Mouse (Mus musculus): ENCODE measurements around the gene Ina. TPM values are rescaled to one million over a fixed set of nuclear protein-coding genes. Genes with fewer than 3 reads are reported as not detected.
A peak's percentile ranks its signal among the peaks of the same experiment; 100 is the strongest.
"Not testable (repeated sequence)": the region's sequence is repeated elsewhere in the genome, so short reads cannot be mapped to it uniquely, and the experiment has no call there.

Ina gene
- total RNA-seq (2021): 100 to 1,000 TPM; 208 to 211 TPM

DNA sequence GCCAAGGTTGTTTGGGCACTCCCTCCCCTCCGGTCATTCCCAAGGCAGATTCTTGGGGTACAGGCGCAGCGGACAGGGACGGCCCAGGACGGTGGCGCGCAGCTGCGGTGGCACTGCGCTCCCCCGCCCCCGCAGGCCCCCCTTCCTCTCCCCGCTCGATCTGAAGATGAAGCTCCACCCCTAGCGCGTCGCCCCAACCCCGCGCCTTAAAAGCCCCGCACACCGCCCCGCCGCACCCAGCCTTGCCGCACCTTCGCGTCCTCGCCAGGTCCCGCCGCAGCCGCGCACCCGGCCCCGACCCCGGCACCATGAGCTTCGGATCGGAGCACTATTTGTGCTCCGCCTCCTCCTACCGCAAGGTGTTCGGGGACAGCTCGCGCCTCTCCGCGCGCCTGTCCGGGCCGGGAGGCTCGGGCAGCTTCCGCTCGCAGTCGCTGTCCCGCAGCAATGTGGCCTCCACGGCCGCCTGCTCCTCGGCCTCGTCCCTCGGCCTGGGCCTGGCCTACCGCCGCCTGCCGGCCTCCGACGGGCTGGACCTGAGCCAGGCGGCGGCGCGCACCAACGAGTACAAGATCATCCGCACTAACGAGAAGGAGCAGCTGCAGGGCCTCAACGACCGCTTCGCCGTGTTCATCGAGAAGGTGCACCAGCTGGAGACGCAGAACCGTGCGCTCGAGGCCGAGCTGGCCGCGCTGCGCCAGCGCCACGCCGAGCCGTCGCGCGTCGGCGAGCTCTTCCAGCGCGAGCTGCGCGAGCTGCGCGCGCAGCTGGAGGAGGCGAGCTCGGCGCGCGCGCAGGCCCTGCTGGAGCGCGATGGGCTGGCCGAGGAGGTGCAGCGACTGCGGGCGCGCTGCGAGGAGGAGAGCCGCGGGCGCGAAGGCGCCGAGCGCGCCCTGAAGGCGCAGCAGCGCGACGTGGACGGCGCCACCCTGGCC is at the start of gene Ina, which contains the start of gene Nt5c2:
TSS of gene Ina (plus strand) at position 252 of the 935 bp plus-strand sequence.
TSS of gene Nt5c2 (minus strand) at position 707 of the 935 bp plus-strand sequence.
- DNase-seq (ENCODE audit: low spot score in 2 of 2): peak; percentile 75 to 84
- intact Hi-C loops (cut with DNase I): loop anchor here (1.0 kb wide), 1 partner anchor 36 kb away; the partner anchor contains the start of gene Pcgf6

DNA sequence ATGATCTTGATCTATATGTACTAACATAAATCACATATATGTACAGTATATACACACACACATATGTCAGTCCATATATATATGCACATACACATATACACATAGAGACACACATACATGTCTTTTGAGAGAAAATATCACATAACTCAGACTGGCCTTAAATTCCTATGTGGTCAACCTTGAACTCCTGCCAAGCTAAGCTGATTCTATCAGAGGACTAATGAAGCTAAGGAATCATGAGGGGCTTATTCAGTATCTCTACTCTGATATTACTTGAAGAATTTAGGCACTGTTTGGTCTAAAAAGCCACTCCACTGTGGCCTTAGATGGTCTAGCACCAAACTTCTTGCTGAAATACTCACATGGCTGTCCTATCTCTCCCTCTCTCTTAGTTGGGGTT is 49.0 kb upstream of the Ina start:
- intact Hi-C loops (cut with DNase I): no loop called here
- no peak for DNase-seq (ENCODE audit: low spot score in 2 of 2)

DNA sequence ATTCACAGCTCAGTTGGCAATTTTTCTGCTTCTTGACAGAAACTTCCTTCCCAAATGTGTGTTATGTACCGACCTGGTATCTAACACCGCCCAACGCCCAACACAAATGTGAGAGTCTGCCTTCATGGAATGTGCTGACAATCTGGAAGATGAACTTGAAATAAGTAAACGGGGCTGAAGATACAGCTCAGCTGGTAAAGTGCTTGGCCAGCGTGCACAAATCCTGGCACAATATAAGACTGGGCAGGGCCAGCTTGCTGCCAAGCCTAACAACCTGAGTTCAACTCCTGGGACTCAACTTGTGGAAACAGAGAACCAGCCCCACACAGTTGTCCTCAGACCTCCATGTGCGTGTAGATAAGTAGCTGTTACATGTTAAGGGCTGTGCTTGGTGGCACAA is 48.2 kb upstream of the Ina start:
- no peak for DNase-seq (ENCODE audit: low spot score in 2 of 2)
- intact Hi-C loops (cut with DNase I): no loop called here

DNA sequence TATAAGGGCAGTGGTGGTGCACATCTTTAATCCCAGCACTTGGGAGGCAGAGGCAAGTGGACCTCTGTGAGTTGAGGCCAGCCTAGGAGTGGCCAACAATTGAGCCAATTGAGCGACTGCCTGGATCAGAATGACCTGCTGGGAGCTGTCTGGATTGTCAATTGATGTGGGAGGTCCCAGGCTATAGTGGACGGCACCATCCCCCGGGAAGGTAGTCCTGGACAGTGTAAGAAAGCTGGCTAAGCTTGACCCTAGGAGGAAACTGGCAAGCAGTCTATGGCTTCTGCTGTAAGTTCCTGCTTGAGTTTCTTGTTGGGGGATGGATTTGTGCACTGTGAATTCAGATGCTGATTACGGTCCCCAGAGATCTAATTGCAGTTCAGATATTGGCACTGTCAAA is 46.6 kb upstream of the Ina start:
- no peak for DNase-seq (ENCODE audit: low spot score in 2 of 2)
- intact Hi-C loops (cut with DNase I): no loop called here

DNA sequence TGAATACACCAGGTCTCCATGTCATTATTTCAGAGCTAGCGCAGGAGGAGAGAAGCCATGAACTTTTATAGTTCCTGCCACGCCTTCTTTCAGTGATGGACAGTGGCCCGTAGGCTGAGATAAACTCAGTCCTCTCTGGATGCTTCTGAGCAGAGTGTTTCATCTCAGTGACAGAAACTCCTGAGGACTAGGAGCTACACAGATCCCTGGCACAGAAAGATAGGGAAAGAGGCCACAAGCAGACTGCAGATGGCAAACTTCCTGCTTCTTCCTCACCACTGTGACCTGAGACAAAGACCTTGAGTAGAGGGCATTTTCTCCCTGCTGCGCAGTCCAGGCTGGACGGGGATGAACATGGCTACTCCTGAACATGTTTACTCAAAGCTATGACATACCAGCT is 45.7 kb upstream of the Ina start:
- intact Hi-C loops (cut with DNase I): no loop called here
- DNase-seq (ENCODE audit: low spot score in 2 of 2): no peak

DNA sequence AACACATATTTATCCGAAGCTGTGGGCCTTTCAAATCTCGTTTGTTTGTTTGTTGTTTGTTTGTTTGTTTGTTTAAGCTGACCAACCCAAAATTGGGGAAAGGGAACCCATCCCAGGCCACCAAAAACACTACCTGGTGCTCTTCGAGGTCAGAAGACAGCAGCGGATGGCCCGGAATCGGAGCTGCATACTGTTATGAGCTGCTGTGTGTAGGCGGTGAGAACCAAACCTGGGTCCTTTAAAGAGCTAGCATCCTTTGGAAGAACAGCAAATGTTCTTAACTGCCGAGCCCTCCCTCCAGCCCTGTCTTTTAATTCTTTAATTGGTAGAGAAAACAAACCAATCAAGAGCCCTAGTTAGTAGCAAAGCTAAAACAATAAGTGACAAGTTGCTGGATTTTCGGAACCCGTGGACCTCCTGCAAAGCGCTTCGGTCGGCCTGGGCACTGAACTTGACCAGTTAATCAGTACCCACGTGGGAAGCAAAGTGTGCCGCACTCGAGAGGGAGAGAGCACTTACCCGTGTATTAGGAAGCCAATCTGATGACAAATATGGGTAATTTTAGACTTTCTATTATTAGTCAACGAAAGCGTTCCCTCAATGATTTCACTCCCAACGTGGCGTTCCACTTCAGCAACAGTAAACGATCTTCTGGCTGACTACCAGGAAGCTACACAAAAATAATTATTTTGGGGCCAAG is 45.1 kb upstream of the Ina start:
- intact Hi-C loops (cut with DNase I): no loop called here
- DNase-seq (ENCODE audit: low spot score in 2 of 2): peak in 1 of 2 experiments; percentile 16

DNA sequence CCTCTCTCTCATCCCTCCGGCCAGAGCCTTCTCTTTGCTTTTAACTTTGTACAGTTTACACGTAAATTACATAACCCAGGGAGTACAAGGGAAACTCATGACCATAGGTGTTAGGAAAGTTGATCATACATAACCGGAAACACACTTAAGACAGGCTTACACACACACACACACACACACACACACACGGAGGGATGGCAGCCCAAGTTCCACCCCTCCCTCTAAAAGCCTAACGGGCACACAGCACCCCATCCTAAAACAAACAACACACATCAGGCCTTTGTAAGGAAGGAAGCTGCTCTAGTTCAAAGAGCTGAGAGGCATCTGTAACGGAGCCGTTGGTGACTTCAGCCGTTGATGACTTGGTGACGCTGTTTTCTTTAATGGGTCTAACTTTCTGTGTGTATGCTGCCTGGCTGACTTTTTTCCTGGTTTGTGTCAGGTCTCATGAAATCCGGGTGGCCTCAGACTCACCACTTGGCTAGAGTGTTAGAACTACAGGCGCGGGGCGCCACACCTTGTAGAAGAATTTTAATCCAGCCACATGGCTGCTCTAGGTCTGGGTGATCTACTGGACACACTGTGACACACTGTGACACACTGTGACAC is 44.3 kb upstream of the Ina start:
- no peak for DNase-seq (ENCODE audit: low spot score in 2 of 2)
- intact Hi-C loops (cut with DNase I): no loop called here

DNA sequence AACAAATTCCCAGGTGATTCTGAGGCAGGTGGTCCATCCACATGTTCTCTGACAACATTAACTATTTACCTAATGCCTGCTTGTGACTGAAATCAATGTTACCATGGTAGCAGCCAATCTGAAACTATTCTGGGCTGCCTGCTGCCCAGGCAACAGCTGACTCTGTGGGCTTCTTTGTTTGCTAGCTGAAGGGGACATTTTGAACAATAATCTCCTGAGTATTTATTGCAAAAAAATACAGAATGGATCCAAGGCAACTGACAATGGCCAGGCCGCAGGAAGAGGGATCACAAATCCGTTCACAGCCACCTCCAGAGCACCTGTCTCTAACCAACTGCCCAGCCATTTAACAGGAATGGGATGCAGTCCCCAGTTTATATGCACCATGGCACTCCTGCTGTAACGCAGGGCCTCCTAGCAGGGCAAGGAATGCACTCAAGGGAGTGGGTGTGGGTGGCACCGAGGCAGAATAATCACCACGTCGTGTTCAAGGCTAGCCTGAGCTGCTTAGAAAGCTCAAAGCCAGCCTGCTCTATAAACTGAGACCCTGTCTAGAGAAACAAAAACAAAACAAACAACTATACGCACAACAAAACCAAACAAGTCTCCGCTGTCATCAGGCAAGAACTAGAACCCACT is 43.3 kb upstream of the Ina start:
- DNase-seq (ENCODE audit: low spot score in 2 of 2): peak in 1 of 2 experiments; percentile 26
- intact Hi-C loops (cut with DNase I): no loop called here

DNA sequence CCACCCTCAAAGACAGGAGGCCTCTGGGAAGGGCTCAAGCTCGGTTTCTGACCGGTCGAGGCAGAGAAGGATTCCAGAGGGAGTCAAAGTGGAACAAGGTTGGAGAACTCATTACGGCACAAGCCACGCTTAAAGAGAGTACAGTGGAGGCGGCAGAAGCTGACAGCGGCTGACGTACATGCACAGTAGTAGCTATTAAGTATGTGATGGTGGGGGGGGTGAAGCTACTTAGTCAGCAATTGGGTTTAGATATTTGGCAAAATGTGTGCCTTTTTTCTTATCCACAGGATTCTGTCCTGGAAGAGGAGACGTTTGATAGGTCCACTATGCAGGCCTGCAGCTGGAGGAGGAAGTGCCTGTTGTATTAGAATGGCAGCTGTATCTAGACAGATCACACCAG is 42.8 kb upstream of the Ina start:
- intact Hi-C loops (cut with DNase I): no loop called here

DNA sequence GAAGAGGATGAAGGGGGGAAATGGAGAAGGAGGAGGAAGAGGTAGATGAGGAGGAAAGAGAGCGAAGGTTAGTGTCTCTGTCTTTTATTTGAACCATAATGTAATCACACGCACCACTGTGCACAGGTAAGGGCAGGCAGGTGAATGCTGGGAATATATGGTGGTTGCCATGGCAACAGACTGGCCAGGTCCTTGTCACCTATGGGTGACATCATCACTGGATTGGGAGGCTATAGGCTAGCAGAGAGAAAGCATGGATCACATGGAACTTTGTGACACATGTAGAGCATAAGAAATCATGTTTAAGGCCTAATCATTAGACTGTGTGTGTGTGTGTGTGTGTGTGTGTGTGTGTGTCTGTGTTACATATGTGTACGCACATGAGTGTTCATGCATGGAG is 42.3 kb upstream of the Ina start:
- intact Hi-C loops (cut with DNase I): no loop called here

More for the DNA sequence above, 42.8 kb upstream of the Ina start:
- no peak for DNase-seq (ENCODE audit: low spot score in 2 of 2)

DNA sequence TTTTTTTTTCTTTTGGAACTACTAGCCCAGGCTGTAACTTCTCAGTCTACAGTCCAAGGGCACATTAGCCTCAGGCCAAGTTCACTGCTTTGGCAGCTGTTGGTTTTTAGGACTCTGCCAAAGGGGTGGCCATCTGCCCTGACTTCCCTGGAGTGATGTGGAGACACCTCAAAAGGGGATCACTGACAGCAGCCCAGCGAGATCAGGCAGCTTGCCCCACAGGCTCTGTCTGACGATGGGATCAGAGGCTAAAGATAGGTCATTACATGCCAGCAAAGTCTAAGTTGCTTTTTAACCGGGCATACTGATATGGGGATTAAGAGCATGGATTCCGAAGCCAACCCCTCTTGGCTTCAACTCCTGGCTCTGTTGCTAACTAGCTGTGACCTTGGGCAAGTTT is 38.9 kb upstream of the Ina start:
- intact Hi-C loops (cut with DNase I): no loop called here
- no peak for DNase-seq (ENCODE audit: low spot score in 2 of 2)

More for the DNA sequence above, 42.3 kb upstream of the Ina start:
- no peak for DNase-seq (ENCODE audit: low spot score in 2 of 2)

DNA sequence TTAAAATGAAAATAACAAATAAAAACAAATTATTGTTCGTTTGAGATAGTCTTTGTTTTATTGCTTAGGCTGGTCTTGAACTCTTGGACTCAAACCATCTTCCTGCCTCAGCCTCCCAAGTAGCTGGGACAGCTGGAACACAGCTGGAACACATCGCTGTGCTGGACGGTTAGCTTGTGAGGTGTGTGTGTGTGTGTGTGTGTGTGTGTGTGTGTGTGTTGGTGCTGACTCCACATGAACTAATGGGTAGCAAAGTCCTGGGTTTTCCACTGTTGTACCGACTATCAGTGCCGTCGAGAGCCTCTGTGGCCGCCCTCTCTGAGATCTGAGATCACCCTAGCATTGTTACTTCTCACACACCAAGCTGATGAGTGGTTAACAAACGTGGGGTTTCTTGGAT is 38.5 kb upstream of the Ina start:
- DNase-seq (ENCODE audit: low spot score in 2 of 2): no peak
- intact Hi-C loops (cut with DNase I): no loop called here

DNA sequence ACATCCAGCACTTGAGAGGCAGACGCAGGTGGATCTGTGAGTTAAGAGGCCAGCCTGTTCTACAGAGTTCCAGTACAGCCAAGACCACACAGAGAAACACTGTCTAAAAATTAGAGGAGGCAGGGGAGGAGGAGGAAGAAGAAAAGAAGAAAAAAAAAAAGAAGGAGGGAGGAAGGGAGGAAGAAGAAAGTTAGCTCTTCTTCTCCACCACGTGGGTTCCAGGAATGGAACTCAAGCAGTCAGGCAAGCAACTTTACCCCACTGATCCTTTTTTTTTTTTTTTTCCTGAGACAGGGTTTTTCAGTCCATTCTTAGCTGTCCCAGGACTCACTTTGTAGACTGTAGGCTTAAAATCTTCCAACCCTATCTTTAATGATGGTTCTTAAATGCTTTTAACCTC is 37.8 kb upstream of the Ina start:
- no peak for DNase-seq (ENCODE audit: low spot score in 2 of 2)
- intact Hi-C loops (cut with DNase I): no loop called here

DNA sequence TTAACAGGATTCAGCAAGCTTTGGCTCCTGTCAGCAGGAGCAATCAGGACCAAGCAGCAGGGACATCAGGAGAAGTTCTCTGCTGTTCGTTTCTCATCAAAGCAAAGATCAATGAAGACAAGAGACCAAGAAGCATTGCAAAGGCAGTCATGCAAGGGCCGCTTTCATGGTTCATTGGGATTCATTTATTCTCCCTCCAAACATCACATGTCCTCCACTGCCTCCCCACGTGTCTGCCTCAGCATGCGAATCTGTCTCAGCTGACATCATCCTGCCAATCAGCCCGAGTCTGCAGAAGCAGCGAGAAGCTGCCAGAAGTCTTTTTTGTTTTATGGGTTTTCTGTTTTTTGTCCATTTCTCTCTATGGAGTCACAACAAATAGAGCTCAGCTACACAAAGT is 37.0 kb upstream of the Ina start:
- intact Hi-C loops (cut with DNase I): no loop called here
- DNase-seq (ENCODE audit: low spot score in 2 of 2): no peak

DNA sequence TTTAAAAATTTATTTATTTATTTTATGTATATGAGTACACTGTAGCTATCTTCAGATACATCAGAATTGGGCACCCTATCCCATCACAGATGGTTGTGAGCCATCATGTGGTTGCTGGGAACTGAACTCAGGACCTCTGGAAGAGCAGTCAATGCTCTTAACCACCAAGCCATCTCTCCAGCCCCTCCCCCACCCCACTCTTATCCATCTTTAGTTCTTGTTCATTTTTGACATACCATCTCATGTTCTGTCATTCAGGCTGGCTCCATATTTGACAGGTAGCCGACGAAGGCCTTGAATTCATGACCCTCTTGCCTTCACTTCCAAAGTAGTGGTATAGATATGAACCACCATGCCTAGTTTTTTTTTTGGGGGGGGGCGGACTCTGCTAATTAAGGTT is 36.4 kb upstream of the Ina start:
- intact Hi-C loops (cut with DNase I): not testable (repeated sequence)

DNA sequence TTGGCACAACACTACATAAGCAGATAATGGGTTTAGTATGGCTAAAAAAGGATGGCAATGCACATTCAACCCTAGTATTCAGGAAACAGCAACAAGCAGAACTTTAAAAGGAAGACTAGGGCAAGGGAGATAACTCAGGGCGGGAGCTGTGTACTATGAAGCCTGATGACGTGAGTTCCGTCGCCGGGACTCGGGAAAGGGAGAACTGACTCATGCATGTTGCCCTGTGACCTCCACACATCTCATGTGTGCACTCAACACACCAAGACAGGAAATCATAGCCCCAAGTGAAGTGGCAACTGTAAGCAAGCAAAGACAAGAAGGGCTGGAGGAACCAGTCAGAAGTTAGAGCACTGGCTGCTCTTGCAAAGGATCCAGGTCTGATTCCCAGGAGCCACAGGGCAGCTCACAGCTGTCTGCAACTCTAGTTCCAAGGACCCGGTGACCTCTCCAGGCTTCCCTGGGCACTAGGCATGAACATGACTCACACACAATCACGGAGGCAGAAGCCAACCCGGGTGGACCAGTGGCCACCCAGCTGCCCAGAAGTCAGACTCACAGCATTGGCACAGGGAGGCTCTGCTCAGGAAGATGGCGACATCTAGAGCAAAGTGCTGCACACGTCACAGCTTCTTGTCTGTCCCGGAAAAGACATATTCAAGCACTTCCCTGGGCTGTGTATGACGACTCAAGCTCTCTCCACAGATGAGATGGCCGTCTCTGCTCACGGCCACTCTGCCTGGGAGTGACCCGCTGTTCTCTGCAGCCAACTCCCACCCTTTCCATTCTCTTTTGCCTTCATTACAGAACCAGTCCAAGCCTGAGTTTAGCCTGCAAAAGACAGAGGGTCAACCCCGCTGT is 35.3 kb upstream of the Ina start:
- DNase-seq (ENCODE audit: low spot score in 2 of 2): no peak
- intact Hi-C loops (cut with DNase I): no loop called here

More for the DNA sequence above, 36.4 kb upstream of the Ina start:
- not testable (repeated sequence) for DNase-seq (ENCODE audit: low spot score in 2 of 2)

DNA sequence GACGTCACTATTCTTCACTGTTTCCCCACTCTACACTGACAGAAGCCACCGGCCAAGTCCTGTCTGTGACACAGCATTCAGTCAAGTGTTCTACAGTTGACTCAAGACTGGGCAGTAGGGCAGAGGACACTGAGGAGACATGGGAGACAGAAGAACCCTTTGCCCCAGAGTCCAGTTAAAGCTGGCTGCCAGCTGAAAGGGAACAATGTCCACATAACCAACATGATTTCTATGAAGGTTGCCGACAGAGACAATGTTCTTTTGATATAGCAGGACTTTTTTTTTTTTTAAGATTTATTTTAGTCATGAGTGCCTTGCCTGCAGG is 34.8 kb upstream of the Ina start:
- intact Hi-C loops (cut with DNase I): no loop called here
- no peak for DNase-seq (ENCODE audit: low spot score in 2 of 2)

DNA sequence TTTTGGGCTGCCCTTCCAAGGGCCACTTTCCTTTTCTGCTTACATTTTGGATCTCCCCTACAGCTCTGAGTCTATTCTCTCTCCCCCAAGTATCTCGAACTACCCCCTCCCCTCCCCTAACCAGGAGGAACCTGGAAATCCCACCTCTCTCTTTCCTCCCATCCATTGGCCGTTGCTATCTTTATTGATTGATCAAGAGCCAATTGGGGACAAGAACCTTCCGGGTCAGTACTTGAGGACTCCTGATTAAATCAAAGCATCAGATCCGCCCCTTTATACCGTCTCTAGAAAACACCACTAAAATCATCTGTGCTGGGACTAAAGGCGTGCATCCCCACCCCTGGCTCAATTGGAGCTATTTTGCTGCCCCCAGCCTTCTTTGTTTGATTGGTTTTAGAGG is 33.0 kb upstream of the Ina start:
- intact Hi-C loops (cut with DNase I): no loop called here
- DNase-seq (ENCODE audit: low spot score in 2 of 2): no peak

DNA sequence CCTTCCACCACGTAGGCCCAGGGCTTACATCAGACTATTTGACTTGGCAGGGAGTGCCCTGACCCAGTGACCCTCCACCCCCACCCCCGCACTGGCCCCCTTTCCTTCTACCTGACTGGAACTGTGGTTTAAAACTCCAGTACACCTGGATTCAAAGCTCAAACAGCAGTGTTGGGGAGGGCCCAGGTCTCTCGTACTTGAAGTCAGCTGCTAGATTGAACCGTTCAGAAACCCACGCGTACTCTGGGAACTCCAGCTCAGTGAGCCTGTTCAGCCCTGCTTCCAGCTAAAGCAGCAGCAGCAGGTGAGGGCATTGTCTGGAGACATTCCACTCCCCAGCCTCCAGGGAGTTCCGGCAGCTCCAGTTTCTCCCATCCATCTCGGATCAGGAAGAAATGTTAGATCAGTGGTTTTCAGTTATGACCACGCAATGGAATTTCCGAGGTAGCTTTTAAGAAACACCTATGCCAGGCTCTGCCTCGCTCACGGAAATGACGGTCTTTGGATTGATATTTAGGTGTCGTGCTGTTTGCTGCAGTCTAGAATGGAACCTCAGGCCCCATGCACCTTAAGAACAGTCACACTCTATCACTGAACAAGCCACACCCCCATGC is 31.0 kb upstream of the Ina start:
- intact Hi-C loops (cut with DNase I): no loop called here

More for the DNA sequence above, 31.0 kb upstream of the Ina start:
- DNase-seq (ENCODE audit: low spot score in 2 of 2): no peak

Data from left cerebral cortex, postnatal 25 days (tissue).